Mouse (Mus musculus) gastrocnemius, postnatal 36 days (tissue): Measurements from ENCODE around the gene Clec2d. TPM values are rescaled to one million over a fixed set of nuclear protein-coding genes. Genes with fewer than 3 reads are reported as not detected.

Experiments used
- microRNA-seq, 2 experiments: library from miRNA; unstranded; fragments of <30 nt; microRNA quantifications; one replicate each; pipeline ENCODE4 v1.2.0; 2021
- total RNA-seq, 2 experiments: library from RNA; stranded (reverse); gene quantifications; 2 replicates each; pipeline ENCODE4 v1.2.3; 2021

Gene Clec2d
- total RNA-seq, 2 experiments from 2014 or later = 59.3 to 69.5 TPM

Small RNA genes within 50 kb of the gene (microRNA-seq; reads per million reads assigned to microRNA genes)
- gene Gm27514 = 0 reads per million in 2 experiments

Other genes starting within 250 kb of the Clec2d start
- gene Clec2g, start 246.2 kb upstream of the Clec2d start, total RNA-seq = 1 to 10 TPM; 2.3 to 2.5 TPM
- gene Klrb1f, start 134.7 kb upstream of the Clec2d start, total RNA-seq = not detected
- gene Clec2e, start 79.7 kb upstream of the Clec2d start, total RNA-seq = under 1 TPM; 0.15 to 0.36 TPM
- gene Cd69, start 94.8 kb downstream of the Clec2d start, total RNA-seq = under 1 TPM in 1 of 2 experiments, not detected in 1; 0.31 TPM
- gene 4922502D21Rik, start 151.2 kb downstream of the Clec2d start, total RNA-seq = not detected
- gene Clec12a, start 162.1 kb downstream of the Clec2d start, total RNA-seq = under 1 TPM; 0.20 to 0.22 TPM
- gene Clec12b, start 205.3 kb downstream of the Clec2d start, total RNA-seq = not detected
- not detected for gene Clec1b, start 216.7 kb downstream of the Clec2d start, total RNA-seq
- gene Clec9a, start 228.2 kb downstream of the Clec2d start, total RNA-seq = not detected